Mouse (Mus musculus) spleen, embryonic (tissue): ENCODE results near the gene Tmem43.

Source experiments
- CTCF ChIA-PET: fragments of 350-600 bp; sonication (Branson Sonifier 250); formaldehyde crosslinking; loops from one replicate; lab custom pipeline; 2022; lab: Charles Lee

Tmem43 gene

GRCm38 (mm10) chr6:91488496-91489212 lies 15.2 kb downstream of the Tmem43 start:
- CTCF ChIA-PET: no interaction called here

GRCm38 (mm10) chr6:91489872-91490271 lies 16.4 kb downstream of the Tmem43 start:
- CTCF ChIA-PET: no interaction called here

- CTCF ChIA-PET: interaction anchor here (0.5 kb wide), 1 partner anchor 23 kb away, joined by 6 read pairs; no protein-coding TSS in a partner anchor
Measured at GRCm38 (mm10) chr6:91491004-91491403, 17.5 kb downstream of the Tmem43 start.

DNA sequence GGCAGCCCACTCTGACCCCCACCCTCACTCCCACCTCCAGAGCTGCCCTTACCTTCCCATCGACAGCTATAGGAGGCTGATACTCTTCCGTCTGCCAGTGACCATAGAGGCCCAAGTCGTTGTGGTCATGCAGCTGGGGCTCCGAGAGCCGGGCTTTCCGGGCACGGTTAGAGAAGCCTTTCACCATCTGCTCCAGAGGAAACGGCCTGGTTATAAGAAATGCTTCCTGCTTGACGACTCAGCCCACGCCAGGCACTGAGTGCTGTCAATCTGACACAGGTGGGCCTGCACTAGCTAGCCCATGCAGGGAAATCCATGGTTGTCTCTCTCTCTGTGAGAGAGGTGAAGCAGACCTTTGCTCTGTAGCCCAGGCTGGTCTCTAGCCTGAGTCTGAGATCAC lies 19.6 kb downstream of the Tmem43 start:
- CTCF ChIA-PET: no interaction called here

- CTCF ChIA-PET: no interaction called here
Measured at GRCm38 (mm10) chr6:91494526-91494925, 21.0 kb downstream of the Tmem43 start.

DNA sequence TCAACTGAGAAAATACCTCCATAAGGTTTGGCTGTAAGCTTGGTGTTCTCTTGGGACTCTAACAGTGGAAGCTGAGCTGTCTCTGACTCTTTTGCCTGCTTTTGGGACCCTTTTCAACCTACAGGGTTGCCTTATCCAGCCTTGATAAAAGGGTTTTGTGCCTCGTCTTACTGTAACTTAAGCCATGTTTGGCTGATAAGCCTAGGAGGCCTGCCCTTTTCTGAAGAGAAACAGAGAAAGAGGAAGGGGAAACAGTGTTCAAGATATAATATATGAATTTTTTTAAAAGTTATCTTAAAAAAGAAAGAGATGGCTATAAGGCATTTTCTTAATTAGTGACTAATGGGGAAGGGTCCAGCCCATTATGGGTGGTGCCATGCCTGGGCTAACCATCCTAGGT lies 29.8 kb downstream of the Tmem43 start:
- CTCF ChIA-PET: no interaction called here

- CTCF ChIA-PET: no interaction called here
Measured at GRCm38 (mm10) chr6:91506036-91506435, 32.5 kb downstream of the Tmem43 start.

DNA sequence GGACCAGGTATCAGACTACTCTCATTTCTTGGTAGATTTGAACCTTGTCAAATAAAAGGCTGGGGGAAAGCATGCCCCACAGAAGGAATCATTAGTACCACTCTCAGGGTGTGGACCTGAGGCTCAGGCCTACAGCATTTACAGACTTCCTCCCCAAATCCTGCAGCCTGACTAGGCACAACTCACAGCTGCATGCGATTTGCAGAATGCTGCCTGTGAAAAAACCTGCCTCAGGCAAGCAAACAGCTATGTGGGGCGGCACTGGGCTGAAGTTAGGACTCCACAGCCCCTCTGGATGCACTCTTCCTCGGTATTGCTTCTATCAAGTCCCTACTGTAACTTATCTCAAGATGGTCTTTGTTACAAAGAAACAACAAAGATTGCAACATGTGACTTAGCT lies 34.5 kb downstream of the Tmem43 start:
- CTCF ChIA-PET: no interaction called here

- CTCF ChIA-PET: interaction anchor here (0.7 kb wide), 1 partner anchor 1175 kb away, joined by 3 read pairs; no protein-coding TSS in a partner anchor
Measured at GRCm38 (mm10) chr6:91509326-91509725, 35.8 kb downstream of the Tmem43 start.

- CTCF ChIA-PET: interaction anchor here (0.7 kb wide), 1 partner anchor 590 kb away, joined by 3 read pairs; no protein-coding TSS in a partner anchor
Measured at GRCm38 (mm10) chr6:91510211-91510610, 36.7 kb downstream of the Tmem43 start.

DNA sequence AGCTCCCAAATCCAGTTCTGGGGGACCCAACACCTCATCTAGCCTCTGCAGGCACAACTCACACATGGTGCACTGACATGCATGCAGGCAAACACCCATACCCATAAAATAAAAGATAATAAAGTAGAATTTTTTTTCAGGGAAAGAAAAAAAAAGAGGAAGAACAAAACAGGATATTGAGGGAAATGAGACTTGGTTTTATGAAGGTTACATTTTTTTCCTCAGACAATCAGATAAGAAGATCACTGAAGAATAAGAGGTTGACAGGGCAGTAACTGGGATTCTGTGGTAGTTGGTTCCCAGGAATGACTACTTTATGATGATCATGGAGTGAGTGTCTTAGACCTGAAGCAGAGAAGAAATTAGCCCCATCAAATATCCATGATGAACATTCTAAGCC lies 40.6 kb downstream of the Tmem43 start:
- CTCF ChIA-PET: no interaction called here

- CTCF ChIA-PET: no interaction called here
Measured at GRCm38 (mm10) chr6:91514737-91515362, 41.3 kb downstream of the Tmem43 start.

DNA sequence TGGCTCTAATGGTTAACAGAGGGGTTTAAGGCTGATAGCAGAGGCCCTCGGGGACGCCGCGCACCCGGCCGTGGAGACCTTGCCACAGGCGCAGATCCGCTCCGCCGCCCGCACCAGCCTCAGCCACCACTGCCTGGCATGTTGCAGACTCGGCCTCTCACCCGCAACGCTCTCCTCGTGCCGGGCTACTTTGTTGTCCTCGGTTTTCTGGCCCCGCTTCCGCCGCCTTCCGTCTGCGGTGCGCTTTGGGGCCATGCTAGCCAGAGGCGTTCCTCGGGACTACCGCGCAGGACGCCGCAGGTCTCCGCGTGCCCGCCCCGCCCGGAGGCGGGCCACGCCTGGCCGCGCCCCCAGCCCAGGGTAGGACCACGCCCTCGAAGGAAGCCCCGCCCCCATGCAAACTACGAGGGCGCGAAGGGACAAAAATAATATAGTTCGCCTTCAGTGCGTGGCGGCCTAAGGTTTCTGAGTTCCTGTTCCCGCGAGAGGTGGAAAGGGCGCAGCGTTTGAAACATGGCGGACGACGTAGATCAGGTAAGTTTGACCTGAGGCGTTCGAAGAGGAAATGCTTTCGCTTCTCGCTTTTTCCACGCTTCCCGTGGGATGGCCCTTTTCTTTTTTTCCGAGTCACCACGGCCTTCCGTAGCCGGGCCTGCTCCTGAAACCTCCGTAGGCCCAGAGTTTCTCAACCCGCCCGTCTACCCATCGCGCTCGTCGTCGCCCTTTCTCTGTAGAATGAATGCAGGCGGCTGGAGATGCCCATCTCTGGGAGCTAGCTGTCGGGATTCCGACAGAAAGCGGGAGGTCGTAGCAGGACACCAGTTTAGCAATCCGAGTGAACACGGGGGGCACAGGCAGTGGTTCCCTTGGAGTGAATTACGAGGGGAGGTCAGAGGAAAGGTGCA lies 42.3 kb downstream of the Tmem43 start, which contains the start of the genes Xpc and Lsm3:
Gene Xpc (minus strand): TSS at position 344 of the 905 bp plus-strand sequence.
Gene Lsm3 (plus strand): TSS at position 384 of the 905 bp plus-strand sequence.
- CTCF ChIA-PET: no interaction called here

- CTCF ChIA-PET: no interaction called here
Measured at GRCm38 (mm10) chr6:91518454-91519020, 45.0 kb downstream of the Tmem43 start.

GRCm38 (mm10) chr6:91522816-91523215 lies 49.3 kb downstream of the Tmem43 start:
- CTCF ChIA-PET: no interaction called here

- CTCF ChIA-PET: interaction anchor here (0.6 to 0.7 kb wide), 2 partner anchors 113 to 182 kb away, joined by 3 to 6 read pairs; no protein-coding TSS in a partner anchor
Measured at GRCm38 (mm10) chr6:91525544-91525943, 52.0 kb downstream of the Tmem43 start.

DNA sequence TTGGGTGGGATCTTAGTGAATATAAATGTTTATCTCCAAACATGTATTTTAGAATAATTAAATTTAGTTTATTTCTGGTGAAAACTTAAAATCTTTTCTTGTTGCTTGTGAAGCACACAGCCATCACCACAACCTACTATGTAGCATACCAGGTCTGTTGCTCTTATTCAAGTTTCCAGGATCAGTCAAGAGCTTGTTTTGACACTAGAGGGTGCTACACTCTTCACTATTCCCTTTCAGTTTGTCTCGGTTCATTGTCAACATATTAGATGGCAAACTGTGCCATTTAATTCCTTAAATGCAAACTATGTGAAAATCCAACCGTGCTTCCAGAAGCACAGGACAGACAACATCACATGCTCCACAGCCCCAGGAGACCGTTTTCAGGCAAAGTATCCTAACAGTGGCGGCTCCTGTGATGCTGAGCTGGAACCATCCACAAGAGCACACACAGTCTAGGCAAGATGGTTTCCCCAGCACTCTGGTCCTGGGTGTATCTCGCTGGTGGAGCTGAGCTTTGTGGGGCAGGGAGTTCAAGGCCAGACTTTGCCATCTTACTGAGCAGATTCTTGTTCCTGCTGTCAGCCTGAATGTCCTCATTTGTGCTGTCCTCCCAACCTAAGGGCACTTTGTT lies 53.8 kb downstream of the Tmem43 start:
- CTCF ChIA-PET: interaction anchor here (0.6 kb wide), 1 partner anchor 154 kb away, joined by 5 read pairs; no protein-coding TSS in a partner anchor

GRCm38 (mm10) chr6:91528265-91528664 lies 54.8 kb downstream of the Tmem43 start:
- CTCF ChIA-PET: no interaction called here

GRCm38 (mm10) chr6:91530673-91531072 lies 57.2 kb downstream of the Tmem43 start:
- CTCF ChIA-PET: no interaction called here

GRCm38 (mm10) chr6:91531276-91531675 lies 57.8 kb downstream of the Tmem43 start:
- CTCF ChIA-PET: no interaction called here

GRCm38 (mm10) chr6:91532661-91533060 lies 59.2 kb downstream of the Tmem43 start:
- CTCF ChIA-PET: no interaction called here
